Mouse (Mus musculus): ENCODE results near the gene C1qtnf2. TPM values are rescaled to one million over a fixed set of nuclear protein-coding genes. Genes with fewer than 3 reads are reported as not detected.

C1qtnf2 gene
- 2.9 and 5.9 TPM in 2 replicates for polyA plus RNA-seq (2012; rRNA removed)

DNA sequence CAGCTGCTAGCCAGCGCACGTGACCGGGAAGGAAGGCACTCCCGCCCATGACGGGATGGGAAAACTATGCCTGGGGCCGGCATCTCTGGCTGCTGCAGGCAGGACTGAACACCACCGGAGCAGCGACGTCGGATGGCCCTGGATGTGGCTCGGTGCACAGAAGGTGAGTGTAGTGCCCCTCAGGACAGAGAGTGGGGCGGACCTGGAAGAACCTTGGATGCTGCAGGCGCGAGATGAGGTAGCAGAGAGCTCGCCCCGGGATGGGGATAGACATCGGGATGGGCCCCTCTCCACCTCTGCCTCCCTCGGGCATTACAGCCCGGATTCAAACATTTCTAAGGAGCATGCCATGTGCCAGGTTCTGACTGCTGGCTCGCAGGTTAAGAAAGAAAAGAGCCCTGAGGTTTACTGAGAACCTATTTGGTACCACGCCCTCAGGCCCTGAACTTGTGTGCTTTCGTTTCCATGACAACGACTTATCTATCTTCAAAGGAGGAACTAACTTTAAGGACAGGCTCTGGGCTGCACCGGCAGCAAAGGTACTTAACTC, at the start of gene C1qtnf2:
Gene C1qtnf2 (plus strand): TSS at position 52 of the 550 bp plus-strand sequence.
- Histone ChIP-seq H3K27ac (ENCODE audit: insufficient read depth, low read depth, low read length) (peak within 1 kb of the TSS; percentile 53), H3K27me3 (ENCODE audit: control insufficient read depth, insufficient read depth, low read length) (no peaks in the 10 kb centered on the region), H3K4me1 (ENCODE audit: control insufficient read depth, insufficient read depth, insufficient read length, low read length) (peaks cover 5% of the 10 kb centered on the region), H3K4me3 (ENCODE audit: low read depth, low read length) (peak within 1 kb of the TSS; percentile 66), H3K36me3 (ENCODE audit: control insufficient read depth, insufficient read depth, low read length) (no peaks in the 10 kb centered on the region)
- WGBS: 2% methylated on average over 24 of the region's 24 CpGs
- TF ChIP-seq POLR2A (IDR thresholded peaks at IDR 0.05; ENCODE audit: low read depth, low read length): no peak
- TF ChIP-seq CTCF (IDR thresholded peaks at IDR 0.05; ENCODE audit: extremely low read depth, insufficient read length, insufficient replicate concordance, low read depth, low read length): no peak

DNA sequence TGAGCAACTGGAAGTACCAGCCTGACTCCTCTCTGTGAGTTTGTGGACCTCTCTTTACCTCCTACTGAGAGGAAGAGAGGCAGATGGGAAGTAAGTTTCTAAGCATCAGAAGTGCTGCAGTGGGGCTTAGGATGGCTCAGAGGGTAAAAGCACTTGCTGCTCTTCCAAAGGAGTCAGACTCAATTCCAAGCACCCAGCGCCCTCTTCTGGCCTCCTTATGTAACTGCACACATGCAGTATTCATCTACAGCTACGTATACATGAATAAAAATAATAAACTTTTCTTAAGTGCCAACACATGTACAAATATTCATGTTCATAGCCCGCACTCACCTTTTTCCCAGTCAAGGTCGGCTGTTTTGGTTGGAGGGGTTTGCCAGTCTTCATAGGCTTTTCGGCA, 49.7 kb upstream of the C1qtnf2 start:
- 76% methylated on average over 5 of the region's 5 CpGs for WGBS
- TF ChIP-seq POLR2A (IDR thresholded peaks at IDR 0.05; ENCODE audit: low read depth, low read length): no peak
- TF ChIP-seq CTCF (IDR thresholded peaks at IDR 0.05; ENCODE audit: extremely low read depth, insufficient read length, insufficient replicate concordance, low read depth, low read length): peak; percentile 24; the same call in 1 of the 2 replicates
- H3K36me3 ChIP-seq (ENCODE audit: control insufficient read depth, insufficient read depth, low read length): peaks cover 5% of the 10 kb centered on the region; the same call in 1 of the 2 replicates
- no peak overlapping the region for H3K4me3 ChIP-seq (ENCODE audit: low read depth, low read length)
- H3K27me3 ChIP-seq (ENCODE audit: control insufficient read depth, insufficient read depth, low read length): no peaks in the 10 kb centered on the region
- H3K27ac ChIP-seq (ENCODE audit: insufficient read depth, low read depth, low read length): no peak overlapping the region
- H3K4me1 ChIP-seq (ENCODE audit: control insufficient read depth, insufficient read depth, insufficient read length, low read length): peaks cover 6% of the 10 kb centered on the region; the same call in 1 of the 2 replicates

DNA sequence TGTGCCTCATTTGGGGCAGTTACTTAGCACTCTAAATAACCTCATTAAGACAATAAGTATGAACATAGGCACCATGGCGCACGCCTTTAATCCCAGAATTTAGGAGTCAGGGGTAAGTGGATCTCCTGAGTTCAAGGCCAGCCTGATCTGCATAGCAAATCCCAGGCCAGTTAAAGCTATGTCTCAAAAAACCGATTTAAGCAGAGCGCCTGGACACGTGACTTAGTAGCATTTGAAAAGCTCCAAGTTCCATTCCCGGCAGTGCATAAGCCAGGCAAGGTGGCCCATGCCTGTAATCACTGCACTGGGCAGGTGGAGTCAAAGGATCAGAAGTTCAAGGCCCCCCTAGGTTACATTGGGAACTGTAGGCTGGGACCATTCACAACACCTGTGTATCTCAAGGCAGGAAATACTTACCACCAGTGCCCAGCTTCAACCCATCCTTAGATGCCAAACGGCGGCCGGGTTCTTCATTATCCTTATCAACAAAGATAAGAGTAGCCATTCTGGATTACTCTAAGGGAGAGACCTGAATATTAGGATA, 48.8 kb upstream of the C1qtnf2 start:
- Histone ChIP-seq H3K27ac (ENCODE audit: insufficient read depth, low read depth, low read length) (no peak overlapping the region), H3K4me3 (ENCODE audit: low read depth, low read length) (no peak overlapping the region)
- WGBS: 63% methylated on average over 9 of the region's 9 CpGs

DNA sequence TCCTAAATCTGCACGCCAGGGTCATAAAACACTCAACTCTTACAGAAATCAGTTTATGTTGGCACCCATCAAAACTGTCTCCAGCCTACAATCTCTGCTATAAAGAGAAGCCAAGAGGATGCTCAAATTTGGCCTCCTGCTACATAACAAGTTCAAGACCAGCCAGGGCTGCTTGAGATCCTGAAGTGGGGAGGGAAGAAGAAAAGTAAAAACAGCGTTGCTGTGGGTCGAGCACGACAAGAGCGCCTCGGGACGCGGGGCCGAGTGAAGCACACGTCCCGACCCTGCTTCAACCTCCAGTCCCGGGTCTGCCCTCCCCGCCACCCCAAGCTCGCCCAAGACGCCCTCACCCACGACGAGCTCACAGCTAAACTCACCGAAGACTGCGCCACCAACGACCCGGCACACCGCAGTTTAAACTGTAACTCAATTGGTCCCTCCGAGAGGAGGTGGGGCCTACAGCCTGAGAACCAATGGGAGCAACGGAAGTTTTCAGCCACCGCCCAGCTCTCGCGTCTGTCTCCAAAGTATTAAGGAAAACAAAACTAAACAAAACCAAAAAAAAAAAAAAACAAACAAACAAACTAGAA, 48.2 kb upstream of the C1qtnf2 start, which contains the start of gene Pttg1:
Gene Pttg1 (minus strand): TSS at position 428 of the 590 bp plus-strand sequence.
- peaks cover 5% of the 10 kb centered on the region; the same call in 1 of the 2 replicates for H3K36me3 ChIP-seq (ENCODE audit: control insufficient read depth, insufficient read depth, low read length)
- TF ChIP-seq CTCF (IDR thresholded peaks at IDR 0.05; ENCODE audit: extremely low read depth, insufficient read length, insufficient replicate concordance, low read depth, low read length) (no peak), POLR2A (IDR thresholded peaks at IDR 0.05; ENCODE audit: low read depth, low read length) (peak; percentile 86)
- WGBS: 1% methylated on average over 27 of the region's 27 CpGs
- H3K27ac ChIP-seq (ENCODE audit: insufficient read depth, low read depth, low read length): peak within 1 kb of the TSS; percentile 28
- H3K27me3 ChIP-seq (ENCODE audit: control insufficient read depth, insufficient read depth, low read length): no peaks in the 10 kb centered on the region
- peak within 1 kb of the TSS; percentile 95 for H3K4me3 ChIP-seq (ENCODE audit: low read depth, low read length)
- peaks cover 6% of the 10 kb centered on the region; the same call in 1 of the 2 replicates for H3K4me1 ChIP-seq (ENCODE audit: control insufficient read depth, insufficient read depth, insufficient read length, low read length)

More for the DNA sequence above, 48.8 kb upstream of the C1qtnf2 start:
- no peak for TF ChIP-seq CTCF (IDR thresholded peaks at IDR 0.05; ENCODE audit: extremely low read depth, insufficient read length, insufficient replicate concordance, low read depth, low read length)
- H3K4me1 ChIP-seq (ENCODE audit: control insufficient read depth, insufficient read depth, insufficient read length, low read length): peaks cover 6% of the 10 kb centered on the region; the same call in 1 of the 2 replicates
- peaks cover 5% of the 10 kb centered on the region; the same call in 1 of the 2 replicates for H3K36me3 ChIP-seq (ENCODE audit: control insufficient read depth, insufficient read depth, low read length)
- no peaks in the 10 kb centered on the region for H3K27me3 ChIP-seq (ENCODE audit: control insufficient read depth, insufficient read depth, low read length)

DNA sequence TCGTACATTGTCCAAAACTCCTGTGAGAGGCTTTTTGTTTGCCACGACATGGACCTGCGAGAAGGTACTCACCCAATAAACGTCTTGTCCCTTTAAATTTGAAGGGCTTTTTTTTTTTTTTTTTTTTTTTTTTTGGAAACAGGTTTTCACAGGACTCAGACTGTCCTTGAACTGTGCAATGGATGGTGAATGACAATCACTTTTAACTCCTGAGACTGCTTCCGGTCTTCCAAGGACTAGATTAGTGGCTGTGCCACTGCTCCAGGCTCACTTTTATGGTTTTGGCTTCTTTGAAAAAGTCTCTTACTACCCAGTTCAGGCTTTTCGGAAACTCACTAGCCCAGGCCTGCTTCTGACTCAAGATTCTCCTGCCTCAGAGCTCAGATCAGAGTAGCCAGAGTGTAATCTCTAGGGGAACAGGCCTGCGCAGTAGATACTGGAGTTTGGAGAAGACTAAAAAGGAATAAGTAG, 47.6 kb upstream of the C1qtnf2 start:
- WGBS: 10% methylated on average over 7 of the region's 7 CpGs
- Histone ChIP-seq H3K36me3 (ENCODE audit: control insufficient read depth, insufficient read depth, low read length) (0 out of 2 replicates have a peak, but pooled peaks cover 5% of the 10 kb centered on the region), H3K27ac (ENCODE audit: insufficient read depth, low read depth, low read length) (peak overlapping the region; percentile 10; the same call in 1 of the 2 replicates), H3K4me1 (ENCODE audit: control insufficient read depth, insufficient read depth, insufficient read length, low read length) (peaks cover 6% of the 10 kb centered on the region; the same call in 1 of the 2 replicates), H3K4me3 (ENCODE audit: low read depth, low read length) (peak overlapping the region; percentile 95), H3K27me3 (ENCODE audit: control insufficient read depth, insufficient read depth, low read length) (no peaks in the 10 kb centered on the region)
- TF ChIP-seq CTCF (IDR thresholded peaks at IDR 0.05; ENCODE audit: extremely low read depth, insufficient read length, insufficient replicate concordance, low read depth, low read length) (no peak), POLR2A (IDR thresholded peaks at IDR 0.05; ENCODE audit: low read depth, low read length) (no peak)

DNA sequence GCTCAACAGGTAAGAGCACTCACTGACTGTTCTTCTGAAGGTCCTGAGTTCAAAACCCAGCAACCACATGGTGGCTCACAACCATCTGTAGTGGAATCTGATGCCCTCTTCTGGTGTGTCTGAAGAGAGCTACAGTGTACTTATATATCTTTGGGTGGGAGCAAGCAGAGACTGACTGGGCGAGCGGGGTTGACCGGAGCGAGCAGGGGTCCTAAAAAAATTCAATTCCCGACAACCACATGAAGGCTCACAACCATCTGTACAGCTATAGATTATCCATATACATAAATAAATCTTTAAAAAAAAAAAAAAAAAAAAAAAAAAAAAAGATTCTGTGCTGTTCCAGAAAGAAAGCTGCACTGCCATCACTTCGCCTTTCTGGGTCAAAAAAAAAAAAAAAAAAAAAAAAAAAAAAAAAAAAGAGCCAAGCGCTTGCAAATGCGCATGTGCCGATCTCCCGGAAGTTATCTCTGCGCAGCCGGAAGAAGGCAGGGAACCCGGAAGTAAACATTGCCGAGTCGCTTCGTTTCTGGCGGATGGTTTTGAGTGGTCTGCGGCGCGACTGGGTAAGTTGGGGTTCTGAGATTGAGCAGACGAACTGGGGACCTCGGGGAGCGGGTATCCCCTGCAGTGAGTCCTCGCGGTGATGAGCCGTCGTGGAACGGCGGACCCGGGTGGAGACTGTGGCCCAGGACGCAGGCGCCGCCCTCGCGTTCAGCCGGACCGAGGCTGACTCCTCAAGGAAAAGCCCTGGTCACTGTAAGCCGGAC, 40.6 kb upstream of the C1qtnf2 start, which contains the start of gene Slu7:
Gene Slu7 (plus strand): TSS at position 491 of the 770 bp plus-strand sequence.
- Histone ChIP-seq H3K27ac (ENCODE audit: insufficient read depth, low read depth, low read length) (no peak within 1 kb of the TSS), H3K4me1 (ENCODE audit: control insufficient read depth, insufficient read depth, insufficient read length, low read length) (peaks cover 6% of the 10 kb centered on the region; the same call in 1 of the 2 replicates), H3K36me3 (ENCODE audit: control insufficient read depth, insufficient read depth, low read length) (peaks cover 12% of the 10 kb centered on the region), H3K27me3 (ENCODE audit: control insufficient read depth, insufficient read depth, low read length) (no peaks in the 10 kb centered on the region), H3K4me3 (ENCODE audit: low read depth, low read length) (peak within 1 kb of the TSS; percentile 85)
- WGBS: 8% methylated on average over 38 of the region's 38 CpGs
- TF ChIP-seq POLR2A (IDR thresholded peaks at IDR 0.05; ENCODE audit: low read depth, low read length) (peak; percentile 31; the same call in 1 of the 2 replicates), CTCF (IDR thresholded peaks at IDR 0.05; ENCODE audit: extremely low read depth, insufficient read length, insufficient replicate concordance, low read depth, low read length) (no peak)

Measured in small intestine, adult 2 months (tissue).